Mouse (Mus musculus): Measurements from ENCODE around the gene Ltbp4. TPM values are rescaled to one million over a fixed set of nuclear protein-coding genes. Genes with fewer than 3 reads are reported as not detected.

Gene Ltbp4
- polyA plus RNA-seq, 1 experiment from 2014 or later = 81.0 TPM

DNA sequence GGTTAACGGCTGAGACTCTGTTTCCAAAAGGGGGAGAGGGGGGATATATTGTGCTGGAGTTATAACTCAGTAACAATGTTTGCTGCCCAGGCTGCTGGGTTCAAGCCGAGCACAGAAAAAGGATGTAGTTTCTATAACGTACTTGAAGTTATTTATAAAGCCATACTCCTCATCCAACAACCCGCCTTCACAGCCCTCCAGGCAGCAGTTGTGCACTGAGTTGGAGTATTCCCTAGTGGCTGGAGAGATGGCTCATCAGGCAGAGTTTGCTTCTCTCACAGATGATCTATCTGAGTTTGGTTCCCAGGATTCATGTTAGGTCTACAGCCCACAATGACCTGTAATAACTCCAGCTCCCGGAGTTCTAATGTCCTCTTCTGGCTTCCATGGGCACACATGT is 36.7 kb downstream of the Ltbp4 start:
- H3K9ac ChIP-seq (ENCODE audit: low read length) = no peak overlapping the region
- H3K4me1 ChIP-seq (replicated peaks; ENCODE audit: control insufficient read depth, insufficient read depth) = no peaks in the 10 kb centered on the region
- H3K36me3 ChIP-seq (ENCODE audit: control insufficient read depth, insufficient read depth, low read length) = no peaks in the 10 kb centered on the region
- no peaks in the 10 kb centered on the region for H3K27me3 ChIP-seq (ENCODE audit: control insufficient read depth, insufficient read depth, low read length)
- H3K9me3 ChIP-seq (ENCODE audit: control insufficient read depth, low read length) = no peaks in the 10 kb centered on the region
- ATAC-seq (ENCODE audit: low FRiP score, low TSS enrichment) = no peak
- no peak for DNase-seq (ENCODE audit: low spot score)
- TF ChIP-seq CTCF (IDR thresholded peaks at IDR 0.05; ENCODE audit: low read depth) = no peak
- TF ChIP-seq EP300 (optimal IDR thresholded peaks at IDR 0.05) = no peak
- 50% methylated on average over 5 of the region's 5 CpGs for WGBS
- no peak overlapping the region for H3K4me3 ChIP-seq (ENCODE audit: low read depth, low read length)
- H3K27ac ChIP-seq (replicated peaks) = no peak overlapping the region
- H3K4me2 ChIP-seq (replicated peaks; ENCODE audit: low read depth) = no peak overlapping the region

DNA sequence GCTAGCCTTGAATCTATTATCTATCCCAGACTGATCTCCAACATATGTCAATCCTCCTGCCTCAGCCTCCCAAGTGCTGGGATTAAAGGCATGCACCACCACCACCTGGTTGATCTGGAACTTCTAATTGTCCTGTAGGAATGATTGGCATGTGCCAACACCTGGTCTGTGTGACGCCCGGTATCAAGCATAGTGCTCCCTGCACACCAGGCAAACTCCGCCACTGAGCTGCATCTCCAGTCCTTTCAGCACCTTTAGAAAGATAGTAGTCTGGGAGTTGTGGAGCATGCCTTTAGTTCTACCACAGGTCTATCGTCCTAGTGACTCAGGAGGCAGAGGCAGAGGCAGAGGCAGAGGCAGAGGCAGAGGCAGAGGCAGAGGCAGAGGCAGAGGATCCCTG is 37.1 kb downstream of the Ltbp4 start:
- DNase-seq (ENCODE audit: low spot score) (no peak), ATAC-seq (ENCODE audit: low FRiP score, low TSS enrichment) (no peak)
- TF ChIP-seq EP300 (optimal IDR thresholded peaks at IDR 0.05) (no peak), CTCF (IDR thresholded peaks at IDR 0.05; ENCODE audit: low read depth) (no peak)
- Histone ChIP-seq H3K27ac (replicated peaks) (no peak overlapping the region), H3K4me2 (replicated peaks; ENCODE audit: low read depth) (no peak overlapping the region), H3K27me3 (ENCODE audit: control insufficient read depth, insufficient read depth, low read length) (no peaks in the 10 kb centered on the region), H3K9me3 (ENCODE audit: control insufficient read depth, low read length) (no peaks in the 10 kb centered on the region), H3K9ac (ENCODE audit: low read length) (no peak overlapping the region), H3K4me3 (ENCODE audit: low read depth, low read length) (no peak overlapping the region), H3K4me1 (replicated peaks; ENCODE audit: control insufficient read depth, insufficient read depth) (no peaks in the 10 kb centered on the region), H3K36me3 (ENCODE audit: control insufficient read depth, insufficient read depth, low read length) (no peaks in the 10 kb centered on the region)
- 76% methylated on average over 4 of the region's 4 CpGs for WGBS

GRCm38 (mm10) chr7:27298816-27299215 is 38.7 kb downstream of the Ltbp4 start:
- TF ChIP-seq EP300 (optimal IDR thresholded peaks at IDR 0.05) (no peak), CTCF (IDR thresholded peaks at IDR 0.05; ENCODE audit: low read depth) (no peak)
- no peak overlapping the region for H3K4me2 ChIP-seq (replicated peaks; ENCODE audit: low read depth)
- no peaks in the 10 kb centered on the region for H3K4me1 ChIP-seq (replicated peaks; ENCODE audit: control insufficient read depth, insufficient read depth)
- no peak for ATAC-seq (ENCODE audit: low FRiP score, low TSS enrichment)
- H3K9ac ChIP-seq (ENCODE audit: low read length) = no peak overlapping the region
- no peaks in the 10 kb centered on the region for H3K36me3 ChIP-seq (ENCODE audit: control insufficient read depth, insufficient read depth, low read length)
- H3K9me3 ChIP-seq (ENCODE audit: control insufficient read depth, low read length) = no peaks in the 10 kb centered on the region
- WGBS = 69% methylated on average over 6 of the region's 6 CpGs
- H3K27ac ChIP-seq (replicated peaks) = peak overlapping the region; percentile 69; the same call in 1 of the 2 replicates
- no peak overlapping the region for H3K4me3 ChIP-seq (ENCODE audit: low read depth, low read length)
- DNase-seq (ENCODE audit: low spot score) = no peak
- H3K27me3 ChIP-seq (ENCODE audit: control insufficient read depth, insufficient read depth, low read length) = no peaks in the 10 kb centered on the region

- DNase-seq (ENCODE audit: low spot score) (no peak), ATAC-seq (ENCODE audit: low FRiP score, low TSS enrichment) (peak; percentile 43; the same call in 1 of the 2 replicates)
- Histone ChIP-seq H3K9ac (ENCODE audit: low read length) (no peak overlapping the region), H3K4me1 (replicated peaks; ENCODE audit: control insufficient read depth, insufficient read depth) (no peaks in the 10 kb centered on the region), H3K27ac (replicated peaks) (peak overlapping the region; percentile 69), H3K9me3 (ENCODE audit: control insufficient read depth, low read length) (no peaks in the 10 kb centered on the region), H3K27me3 (ENCODE audit: control insufficient read depth, insufficient read depth, low read length) (no peaks in the 10 kb centered on the region), H3K4me2 (replicated peaks; ENCODE audit: low read depth) (no peak overlapping the region), H3K36me3 (ENCODE audit: control insufficient read depth, insufficient read depth, low read length) (no peaks in the 10 kb centered on the region), H3K4me3 (ENCODE audit: low read depth, low read length) (no peak overlapping the region)
- WGBS = 51% methylated on average over 16 of the region's 16 CpGs
- TF ChIP-seq EP300 (optimal IDR thresholded peaks at IDR 0.05) = no peak
- TF ChIP-seq CTCF (IDR thresholded peaks at IDR 0.05; ENCODE audit: low read depth) = no peak
Measured at GRCm38 (mm10) chr7:27298033-27298610, 39.4 kb downstream of the Ltbp4 start.

- no peaks in the 10 kb centered on the region for H3K36me3 ChIP-seq (ENCODE audit: control insufficient read depth, insufficient read depth, low read length)
- H3K4me1 ChIP-seq (replicated peaks; ENCODE audit: control insufficient read depth, insufficient read depth) = no peaks in the 10 kb centered on the region
- H3K9ac ChIP-seq (ENCODE audit: low read length) = no peak overlapping the region
- 95% methylated on average over 4 of the region's 4 CpGs for WGBS
- no peak overlapping the region for H3K4me3 ChIP-seq (ENCODE audit: low read depth, low read length)
- peak; percentile 24; the same call in 1 of the 2 replicates for TF ChIP-seq CTCF (IDR thresholded peaks at IDR 0.05; ENCODE audit: low read depth)
- TF ChIP-seq EP300 (optimal IDR thresholded peaks at IDR 0.05) = no peak
- H3K9me3 ChIP-seq (ENCODE audit: control insufficient read depth, low read length) = no peaks in the 10 kb centered on the region
- no peak overlapping the region for H3K27ac ChIP-seq (replicated peaks)
- no peak for DNase-seq (ENCODE audit: low spot score)
- H3K27me3 ChIP-seq (ENCODE audit: control insufficient read depth, insufficient read depth, low read length) = no peaks in the 10 kb centered on the region
- ATAC-seq (ENCODE audit: low FRiP score, low TSS enrichment) = no peak
- H3K4me2 ChIP-seq (replicated peaks; ENCODE audit: low read depth) = no peak overlapping the region
Measured at GRCm38 (mm10) chr7:27296518-27296917, 41.0 kb downstream of the Ltbp4 start.

DNA sequence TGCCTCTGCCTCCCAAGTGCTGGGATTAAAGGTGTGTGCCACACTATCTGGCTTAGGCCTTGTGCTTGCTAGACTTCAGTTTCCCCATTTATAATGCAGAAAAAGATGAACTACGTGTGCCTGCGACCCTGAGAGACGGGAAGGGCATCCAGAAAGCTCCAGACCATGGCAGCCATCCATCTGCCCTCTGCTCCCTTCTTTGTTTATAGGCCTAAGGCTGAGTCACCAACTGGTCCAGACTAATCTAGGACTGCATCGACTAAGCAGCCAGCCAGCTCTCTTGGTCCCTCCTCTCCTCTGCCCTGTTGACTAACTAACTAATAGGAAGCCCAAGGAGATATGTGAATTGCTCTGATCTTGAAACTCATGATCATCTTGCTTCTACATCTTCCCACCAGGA is 41.5 kb downstream of the Ltbp4 start:
- Histone ChIP-seq H3K4me2 (replicated peaks; ENCODE audit: low read depth) (no peak overlapping the region), H3K36me3 (ENCODE audit: control insufficient read depth, insufficient read depth, low read length) (no peaks in the 10 kb centered on the region), H3K4me3 (ENCODE audit: low read depth, low read length) (no peak overlapping the region), H3K27me3 (ENCODE audit: control insufficient read depth, insufficient read depth, low read length) (no peaks in the 10 kb centered on the region), H3K9me3 (ENCODE audit: control insufficient read depth, low read length) (no peaks in the 10 kb centered on the region), H3K27ac (replicated peaks) (no peak overlapping the region), H3K9ac (ENCODE audit: low read length) (no peak overlapping the region), H3K4me1 (replicated peaks; ENCODE audit: control insufficient read depth, insufficient read depth) (no peaks in the 10 kb centered on the region)
- no peak for TF ChIP-seq EP300 (optimal IDR thresholded peaks at IDR 0.05)
- TF ChIP-seq CTCF (IDR thresholded peaks at IDR 0.05; ENCODE audit: low read depth) = no peak
- ATAC-seq (ENCODE audit: low FRiP score, low TSS enrichment) (no peak; the same call in 1 of the 2 replicates), DNase-seq (ENCODE audit: low spot score) (no peak)
- WGBS = 33% methylated on average over 4 of the region's 4 CpGs
